Mouse (Mus musculus): ENCODE results near the gene Zfyve27. TPM values are rescaled to one million over a fixed set of nuclear protein-coding genes. Genes with fewer than 3 reads are reported as not detected.

Zfyve27 gene
- polyA plus RNA-seq, 1 experiment from 2014 or later, result 15.2 TPM

- peak overlapping the region; percentile 53; the same call in 1 of the 2 replicates for H3K27ac ChIP-seq (ENCODE audit: low read depth, low read length)
- DNase-seq (ENCODE audit: low spot score) (no peak), ATAC-seq (replicated peaks; ENCODE audit: low FRiP score) (no peak; the same call in 1 of the 2 replicates)
- H3K9ac ChIP-seq (ENCODE audit: low read depth, low read length), result peak overlapping the region; percentile 77
- no peaks in the 10 kb centered on the region for H3K27me3 ChIP-seq (replicated peaks; ENCODE audit: control insufficient read depth, insufficient read depth, low read length)
- peak overlapping the region; percentile 96 for H3K4me2 ChIP-seq
- H3K36me3 ChIP-seq (ENCODE audit: control insufficient read depth, insufficient read depth, low read length), result peaks cover 4% of the 10 kb centered on the region; the same call in 1 of the 2 replicates
- H3K4me1 ChIP-seq (replicated peaks; ENCODE audit: control insufficient read depth, insufficient read depth, low read length), result peaks cover 12% of the 10 kb centered on the region
- 7% methylated on average over 23 of the region's 23 CpGs for WGBS
- no peaks in the 10 kb centered on the region for H3K9me3 ChIP-seq (ENCODE audit: control insufficient read depth, low read length)
- peak overlapping the region; percentile 69 for H3K4me3 ChIP-seq (ENCODE audit: low read depth, low read length)
These were observed 35.6 kb upstream of the Zfyve27 start for GRCm38 (mm10) chr19:42128052-42128740.

- peak; percentile 98 for ATAC-seq (replicated peaks; ENCODE audit: low FRiP score)
- peak within 1 kb of the TSS; percentile 77 for H3K9ac ChIP-seq (ENCODE audit: low read depth, low read length)
- H3K4me2 ChIP-seq, result peak within 1 kb of the TSS; percentile 96
- peak within 1 kb of the TSS; percentile 53; the same call in 1 of the 2 replicates for H3K27ac ChIP-seq (ENCODE audit: low read depth, low read length)
- no peaks in the 10 kb centered on the region for H3K36me3 ChIP-seq (ENCODE audit: control insufficient read depth, insufficient read depth, low read length)
- DNase-seq (ENCODE audit: low spot score), result peak; percentile 97
- peak within 1 kb of the TSS; percentile 69 for H3K4me3 ChIP-seq (ENCODE audit: low read depth, low read length)
- no peaks in the 10 kb centered on the region for H3K9me3 ChIP-seq (ENCODE audit: control insufficient read depth, low read length)
- H3K27me3 ChIP-seq (replicated peaks; ENCODE audit: control insufficient read depth, insufficient read depth, low read length), result no peaks in the 10 kb centered on the region
- H3K4me1 ChIP-seq (replicated peaks; ENCODE audit: control insufficient read depth, insufficient read depth, low read length), result peaks cover 12% of the 10 kb centered on the region
- WGBS, result under 1% methylated on average over 54 of the region's 54 CpGs
These were observed 34.8 kb upstream of the Zfyve27 start, which contains the start of gene Avpi1 for GRCm38 (mm10) chr19:42128787-42129508. TSS of gene Avpi1 (minus strand) at chr19:42129059.

GRCm38 (mm10) chr19:42129509-42130293 is 34.0 kb upstream of the Zfyve27 start:
- H3K36me3 ChIP-seq (ENCODE audit: control insufficient read depth, insufficient read depth, low read length), result no peaks in the 10 kb centered on the region
- peaks cover 17% of the 10 kb centered on the region for H3K4me1 ChIP-seq (replicated peaks; ENCODE audit: control insufficient read depth, insufficient read depth, low read length)
- H3K9me3 ChIP-seq (ENCODE audit: control insufficient read depth, low read length), result no peaks in the 10 kb centered on the region
- ATAC-seq (replicated peaks; ENCODE audit: low FRiP score) (no peak; the same call in 1 of the 2 replicates), DNase-seq (ENCODE audit: low spot score) (no peak)
- 38% methylated on average over 14 of the region's 14 CpGs for WGBS
- H3K27me3 ChIP-seq (replicated peaks; ENCODE audit: control insufficient read depth, insufficient read depth, low read length), result no peaks in the 10 kb centered on the region
- H3K4me3 ChIP-seq (ENCODE audit: low read depth, low read length), result peak overlapping the region; percentile 69
- H3K9ac ChIP-seq (ENCODE audit: low read depth, low read length), result peak overlapping the region; percentile 46; the same call in 1 of the 2 replicates
- peak overlapping the region; percentile 3; the same call in 1 of the 2 replicates for H3K27ac ChIP-seq (ENCODE audit: low read depth, low read length)
- H3K4me2 ChIP-seq, result peak overlapping the region; percentile 96

GRCm38 (mm10) chr19:42130294-42130606 is 33.5 kb upstream of the Zfyve27 start:
- H3K27ac ChIP-seq (ENCODE audit: low read depth, low read length), result 0 out of 2 replicates have a peak overlapping the region, but pooled peaks have one; percentile 3
- H3K9me3 ChIP-seq (ENCODE audit: control insufficient read depth, low read length), result no peaks in the 10 kb centered on the region
- H3K27me3 ChIP-seq (replicated peaks; ENCODE audit: control insufficient read depth, insufficient read depth, low read length), result no peaks in the 10 kb centered on the region
- H3K4me3 ChIP-seq (ENCODE audit: low read depth, low read length), result no peak overlapping the region
- H3K36me3 ChIP-seq (ENCODE audit: control insufficient read depth, insufficient read depth, low read length), result no peaks in the 10 kb centered on the region
- no peak overlapping the region for H3K9ac ChIP-seq (ENCODE audit: low read depth, low read length)
- H3K4me1 ChIP-seq (replicated peaks; ENCODE audit: control insufficient read depth, insufficient read depth, low read length), result peaks cover 22% of the 10 kb centered on the region
- ATAC-seq (replicated peaks; ENCODE audit: low FRiP score) (no peak), DNase-seq (ENCODE audit: low spot score) (no peak)
- H3K4me2 ChIP-seq, result no peak overlapping the region
- 84% methylated on average over 3 of the region's 3 CpGs for WGBS

GRCm38 (mm10) chr19:42131101-42131500 is 32.6 kb upstream of the Zfyve27 start:
- no peak overlapping the region for H3K27ac ChIP-seq (ENCODE audit: low read depth, low read length)
- no peaks in the 10 kb centered on the region for H3K9me3 ChIP-seq (ENCODE audit: control insufficient read depth, low read length)
- H3K4me1 ChIP-seq (replicated peaks; ENCODE audit: control insufficient read depth, insufficient read depth, low read length), result peaks cover 27% of the 10 kb centered on the region
- DNase-seq (ENCODE audit: low spot score) (no peak), ATAC-seq (replicated peaks; ENCODE audit: low FRiP score) (no peak)
- H3K4me2 ChIP-seq, result no peak overlapping the region
- no peaks in the 10 kb centered on the region for H3K36me3 ChIP-seq (ENCODE audit: control insufficient read depth, insufficient read depth, low read length)
- H3K4me3 ChIP-seq (ENCODE audit: low read depth, low read length), result no peak overlapping the region
- no peaks in the 10 kb centered on the region for H3K27me3 ChIP-seq (replicated peaks; ENCODE audit: control insufficient read depth, insufficient read depth, low read length)
- H3K9ac ChIP-seq (ENCODE audit: low read depth, low read length), result no peak overlapping the region
- WGBS, result 77% methylated on average over 5 of the region's 5 CpGs

- Histone ChIP-seq H3K4me1 (replicated peaks; ENCODE audit: control insufficient read depth, insufficient read depth, low read length) (peaks cover 15% of the 10 kb centered on the region), H3K27ac (ENCODE audit: low read depth, low read length) (no peak overlapping the region), H3K4me2 (no peak overlapping the region), H3K9me3 (ENCODE audit: control insufficient read depth, low read length) (no peaks in the 10 kb centered on the region), H3K27me3 (replicated peaks; ENCODE audit: control insufficient read depth, insufficient read depth, low read length) (no peaks in the 10 kb centered on the region), H3K9ac (ENCODE audit: low read depth, low read length) (no peak overlapping the region), H3K36me3 (ENCODE audit: control insufficient read depth, insufficient read depth, low read length) (no peaks in the 10 kb centered on the region), H3K4me3 (ENCODE audit: low read depth, low read length) (no peak overlapping the region)
- peak; percentile 81 for ATAC-seq (replicated peaks; ENCODE audit: low FRiP score)
- DNase-seq (ENCODE audit: low spot score), result no peak
These were observed 28.7 kb upstream of the Zfyve27 start for GRCm38 (mm10) chr19:42135070-42135469.

- H3K9ac ChIP-seq (ENCODE audit: low read depth, low read length), result no peak overlapping the region
- ATAC-seq (replicated peaks; ENCODE audit: low FRiP score) (no peak), DNase-seq (ENCODE audit: low spot score) (no peak)
- no peak overlapping the region for H3K4me2 ChIP-seq
- H3K9me3 ChIP-seq (ENCODE audit: control insufficient read depth, low read length), result no peaks in the 10 kb centered on the region
- H3K4me3 ChIP-seq (ENCODE audit: low read depth, low read length), result no peak overlapping the region
- WGBS, result 36% methylated on average over 5 of the region's 5 CpGs
- peaks cover 15% of the 10 kb centered on the region for H3K4me1 ChIP-seq (replicated peaks; ENCODE audit: control insufficient read depth, insufficient read depth, low read length)
- no peaks in the 10 kb centered on the region for H3K27me3 ChIP-seq (replicated peaks; ENCODE audit: control insufficient read depth, insufficient read depth, low read length)
- H3K36me3 ChIP-seq (ENCODE audit: control insufficient read depth, insufficient read depth, low read length), result no peaks in the 10 kb centered on the region
- H3K27ac ChIP-seq (ENCODE audit: low read depth, low read length), result no peak overlapping the region
These were observed 27.6 kb upstream of the Zfyve27 start for GRCm38 (mm10) chr19:42136126-42136525.

GRCm38 (mm10) chr19:42137167-42137672 is 26.5 kb upstream of the Zfyve27 start:
- Histone ChIP-seq H3K9ac (ENCODE audit: low read depth, low read length) (no peak overlapping the region), H3K27ac (ENCODE audit: low read depth, low read length) (no peak overlapping the region), H3K27me3 (replicated peaks; ENCODE audit: control insufficient read depth, insufficient read depth, low read length) (no peaks in the 10 kb centered on the region), H3K36me3 (ENCODE audit: control insufficient read depth, insufficient read depth, low read length) (no peaks in the 10 kb centered on the region), H3K4me3 (ENCODE audit: low read depth, low read length) (no peak overlapping the region), H3K4me2 (no peak overlapping the region), H3K9me3 (ENCODE audit: control insufficient read depth, low read length) (no peaks in the 10 kb centered on the region), H3K4me1 (replicated peaks; ENCODE audit: control insufficient read depth, insufficient read depth, low read length) (peaks cover 15% of the 10 kb centered on the region)
- 88% methylated on average over 4 of the region's 4 CpGs for WGBS
- DNase-seq (ENCODE audit: low spot score) (no peak), ATAC-seq (replicated peaks; ENCODE audit: low FRiP score) (no peak)

Data from liver, embryonic 11.5 days (tissue).